Mouse (Mus musculus): Measurements from ENCODE around the gene Rhox4e.
A peak's percentile ranks its signal among the peaks of the same experiment; 100 is the strongest.
"Not testable (repeated sequence)": the region's sequence is repeated elsewhere in the genome, so short reads cannot be mapped to it uniquely, and the experiment has no call there.

Gene Rhox4e

DNA sequence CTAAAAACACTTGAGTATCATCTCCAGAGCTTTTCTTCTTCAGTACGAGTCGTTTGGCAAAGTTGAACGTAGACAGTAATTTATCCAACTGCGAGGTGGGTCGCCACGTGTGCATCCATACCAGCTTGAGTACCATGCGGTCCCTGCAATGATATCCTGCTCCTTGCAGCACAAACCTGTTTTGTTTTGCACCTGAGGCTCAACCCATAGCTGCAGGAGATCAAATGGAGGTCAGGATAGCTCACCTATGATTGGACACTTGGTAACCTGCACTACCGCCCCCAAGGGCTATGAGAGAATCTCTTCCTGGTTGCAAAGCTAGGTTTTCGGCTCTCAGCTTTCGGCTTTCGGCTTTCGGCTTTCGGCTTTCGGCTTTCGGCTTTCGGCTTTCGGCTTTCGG is at the start of gene Rhox4e:
Gene Rhox4e (plus strand): TSS at position 301 of the 400 bp plus-strand sequence.
- not testable (repeated sequence) for DNase-seq (ENCODE audit: inconsistent ontology term)

DNA sequence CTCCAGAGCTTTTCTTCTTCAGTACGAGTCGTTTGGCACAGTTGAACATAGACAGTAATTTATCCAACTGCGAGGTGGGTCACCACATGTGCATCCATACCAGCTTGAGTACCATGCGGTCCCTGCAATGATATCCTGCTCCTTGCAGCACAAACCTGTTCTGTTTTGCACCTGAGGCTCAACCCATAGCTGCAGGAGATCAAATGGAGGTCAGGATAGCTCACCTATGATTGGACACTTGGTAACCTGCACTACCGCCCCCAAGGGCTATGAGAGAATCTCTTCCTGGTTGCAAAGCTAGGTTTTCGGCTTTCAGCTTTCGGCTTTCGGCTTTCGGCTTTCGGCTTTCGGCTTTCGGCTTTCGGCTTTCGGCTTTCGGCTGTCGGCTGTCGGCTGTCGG is 43.2 kb upstream of the Rhox4e start, which contains the start of gene Rhox4d:
Gene Rhox4d (plus strand): TSS at position 301 of the 400 bp plus-strand sequence.
- DNase-seq (ENCODE audit: inconsistent ontology term), result not testable (repeated sequence)

DNA sequence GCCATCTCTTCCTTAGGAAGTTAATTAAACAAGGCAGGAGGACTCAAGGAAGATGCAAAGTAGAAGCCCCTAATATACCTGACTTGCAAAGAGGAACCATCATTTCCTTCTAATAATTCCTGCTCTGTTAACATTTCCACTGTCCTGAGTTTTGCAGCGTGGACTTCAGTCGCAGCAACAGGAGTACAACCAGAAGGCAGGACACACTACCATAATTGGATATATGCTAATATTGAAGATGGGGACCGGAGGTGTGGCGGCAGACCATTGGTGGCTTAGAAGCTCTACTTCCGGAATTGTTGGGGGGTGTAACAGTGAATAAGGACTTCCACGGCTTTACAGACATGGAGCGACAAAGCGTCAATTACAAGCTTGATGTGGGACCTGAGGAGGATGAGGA is 27.1 kb upstream of the Rhox4e start, which contains the start of gene Rhox2e:
Gene Rhox2e (plus strand): TSS at position 301 of the 400 bp plus-strand sequence.
- not testable (repeated sequence) for DNase-seq (ENCODE audit: inconsistent ontology term)

DNA sequence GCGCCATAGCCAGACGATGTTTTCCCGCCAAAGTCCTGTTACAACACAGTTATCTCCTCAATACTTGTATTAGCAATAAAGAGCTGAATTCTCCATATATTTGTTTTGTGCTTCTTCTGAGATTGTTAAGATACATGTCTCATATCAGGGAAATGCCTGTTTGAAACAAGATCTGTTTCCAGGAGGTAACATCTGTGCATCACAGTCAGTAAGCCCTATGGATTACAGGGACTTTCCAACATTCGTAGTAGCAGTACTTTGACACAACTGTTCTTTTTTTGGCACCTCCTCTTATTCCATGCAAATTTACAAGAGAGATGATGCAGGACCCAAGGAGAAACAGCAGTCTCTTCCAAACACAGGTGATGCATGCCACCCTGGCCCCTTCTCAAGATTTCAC is 15.5 kb upstream of the Rhox4e start, which contains the start of gene Rhox3e:
Gene Rhox3e (plus strand): TSS at position 301 of the 400 bp plus-strand sequence.
- not testable (repeated sequence) for DNase-seq (ENCODE audit: inconsistent ontology term)

DNA sequence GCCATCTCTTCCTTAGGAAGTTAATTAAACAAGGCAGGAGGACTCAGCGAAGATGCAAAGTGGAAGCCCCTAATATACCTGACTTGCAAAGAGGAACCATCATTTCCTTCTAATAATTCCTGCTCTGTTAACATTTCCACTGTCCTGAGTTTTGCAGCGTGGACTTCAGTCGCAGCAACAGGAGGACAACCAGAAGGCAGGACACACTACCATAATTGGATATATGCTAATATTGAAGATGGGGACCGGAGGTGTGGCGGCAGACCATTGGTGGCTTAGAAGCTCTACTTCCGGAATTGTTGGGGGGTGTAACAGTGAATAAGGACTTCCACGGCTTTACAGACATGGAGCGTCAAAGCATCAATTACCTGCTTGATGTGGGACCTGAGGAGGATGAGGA is 13.9 kb downstream of the Rhox4e start, which contains the start of gene Rhox2f:
Gene Rhox2f (plus strand): TSS at position 301 of the 400 bp plus-strand sequence.
- not testable (repeated sequence) for DNase-seq (ENCODE audit: inconsistent ontology term)

DNA sequence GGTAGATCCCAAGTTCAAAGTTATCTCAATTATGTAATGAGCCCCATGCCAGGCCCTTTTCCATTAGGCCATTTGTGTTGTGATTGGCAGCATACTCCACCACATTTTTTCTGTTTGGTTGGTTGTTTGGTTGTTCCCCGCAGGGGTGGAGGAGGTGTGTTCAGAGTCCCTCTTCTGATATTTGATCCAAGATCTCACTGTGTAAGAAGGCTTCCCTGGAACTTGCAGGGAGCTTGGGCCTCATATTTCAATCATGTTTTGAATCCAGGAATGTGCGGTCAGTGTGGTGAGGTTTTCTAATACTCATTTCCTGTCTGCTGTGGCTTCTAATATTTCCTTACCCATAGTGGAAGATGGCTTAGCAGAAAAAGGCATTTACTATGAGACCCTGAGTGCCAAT is 15.4 kb downstream of the Rhox4e start:
- peak; percentile 52 for DNase-seq (ENCODE audit: inconsistent ontology term)

DNA sequence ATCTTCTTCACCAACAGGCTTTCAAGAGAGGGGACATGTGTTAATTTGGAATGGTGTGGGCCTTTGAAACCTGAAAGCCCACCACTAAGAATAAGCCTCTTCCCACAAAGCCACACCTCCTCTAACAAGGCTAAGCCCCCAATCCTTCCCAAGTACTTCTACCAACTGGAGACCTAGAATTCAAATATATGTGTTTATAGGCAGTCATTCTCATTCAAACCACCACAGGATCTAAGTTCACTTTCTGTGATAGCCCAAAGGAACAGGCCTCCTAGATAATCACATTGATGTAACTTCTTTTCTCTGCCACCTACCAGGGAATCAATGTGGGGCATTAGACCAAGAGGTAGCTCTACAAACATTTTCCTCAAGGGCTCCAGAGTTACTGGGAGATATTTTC is 23.5 kb downstream of the Rhox4e start, which contains the start of gene Rhox3f:
Gene Rhox3f (plus strand): TSS at position 301 of the 400 bp plus-strand sequence.
- not testable (repeated sequence) for DNase-seq (ENCODE audit: inconsistent ontology term)

DNA sequence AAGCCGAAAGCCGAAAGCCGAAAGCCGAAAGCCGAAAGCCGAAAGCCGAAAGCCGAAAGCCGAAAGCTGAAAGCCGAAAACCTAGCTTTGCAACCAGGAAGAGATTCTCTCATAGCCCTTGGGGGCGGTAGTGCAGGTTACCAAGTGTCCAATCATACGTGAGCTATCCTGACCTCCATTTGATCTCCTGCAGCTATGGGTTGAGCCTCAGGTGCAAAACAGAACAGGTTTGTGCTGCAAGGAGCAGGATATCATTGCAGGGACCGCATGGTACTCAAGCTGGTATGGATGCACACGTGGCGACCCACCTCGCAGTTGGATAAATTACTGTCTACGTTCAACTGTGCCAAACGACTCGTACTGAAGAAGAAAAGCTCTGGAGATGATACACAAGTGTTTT is 50.4 kb downstream of the Rhox4e start, which contains the start of gene Rhox4f:
Gene Rhox4f (minus strand): TSS at position 101 of the 400 bp plus-strand sequence.
- DNase-seq (ENCODE audit: inconsistent ontology term), result not testable (repeated sequence)
